Mouse (Mus musculus) adrenal gland (tissue): ENCODE data around the gene Sept9.

Experiments
- intact Hi-C: fragments of 180-260 bp; cut with DNase I; formaldehyde crosslinking; loops from one replicate; pipeline ENCODE4 v1.15.1; 2025

Sept9 gene

DNA sequence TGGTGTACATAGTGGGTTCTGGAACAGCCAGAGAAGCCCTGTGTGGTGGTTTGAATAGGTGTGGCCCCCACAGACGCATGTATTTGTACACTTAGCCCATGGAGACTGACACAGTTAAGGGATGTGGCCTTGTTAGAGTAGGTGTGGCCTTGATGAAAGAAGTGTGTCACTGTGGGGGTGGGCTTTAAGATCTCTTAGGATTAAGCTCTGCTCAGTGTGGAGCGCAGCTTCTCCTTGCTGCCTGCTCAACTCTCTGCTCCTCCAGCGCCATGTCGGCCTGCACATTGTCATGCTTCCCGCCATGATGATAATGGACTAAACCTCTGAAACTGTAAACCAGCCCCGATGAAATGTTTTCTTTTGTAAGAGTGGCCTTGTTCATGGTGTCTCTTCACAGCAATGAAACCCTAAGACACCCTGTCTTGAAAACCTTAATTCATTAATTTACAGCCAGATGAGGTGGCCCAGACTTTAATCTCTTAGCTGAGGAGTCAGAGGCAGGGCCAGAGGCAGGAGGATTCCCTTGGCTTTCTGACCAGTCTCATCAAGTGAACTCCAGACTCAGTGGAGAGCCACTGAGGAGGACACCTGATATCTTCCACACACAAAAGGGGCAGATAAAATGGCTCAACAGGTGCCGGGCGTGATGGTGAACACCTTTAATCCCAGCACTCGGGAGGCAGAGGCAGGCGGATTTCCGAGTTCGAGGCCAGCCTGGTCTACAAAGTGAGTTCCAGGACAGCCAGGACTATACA, 44.3 kb downstream of the Sept9 start:
- intact Hi-C loops = no loop called here

DNA sequence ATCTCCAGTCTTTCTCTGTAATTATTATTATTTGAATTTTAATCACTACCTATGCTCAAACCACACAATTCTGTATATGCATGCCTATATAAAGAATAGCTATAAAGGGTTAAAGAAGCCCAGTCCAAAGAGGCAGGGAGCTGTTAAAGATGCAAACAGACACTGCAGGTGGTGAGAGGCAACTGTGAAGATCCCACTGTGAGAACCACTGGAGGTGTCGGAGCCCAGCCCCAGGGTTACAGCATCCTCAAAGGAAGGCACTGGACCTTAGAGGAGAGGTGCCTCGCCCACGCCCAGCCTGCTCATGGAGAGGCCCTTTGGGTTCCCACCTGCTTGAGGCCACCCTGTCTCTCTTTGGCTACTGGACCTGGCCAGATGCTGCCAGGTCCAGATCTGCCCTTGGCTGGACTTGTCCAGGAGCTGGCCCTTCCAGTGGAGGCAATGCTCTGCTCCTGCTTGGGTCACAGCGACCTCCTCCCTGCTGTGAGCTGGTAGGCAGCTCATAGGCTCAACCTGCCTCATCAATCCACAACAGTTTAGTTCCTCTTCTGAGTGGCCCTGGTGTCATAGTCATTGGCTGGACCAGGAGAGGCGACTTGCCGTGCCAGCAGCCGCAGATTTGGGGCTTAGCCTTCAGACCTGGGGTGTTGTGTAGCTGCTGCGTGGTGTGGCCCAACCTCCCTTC, 45.7 kb downstream of the Sept9 start:
- intact Hi-C loops = no loop called here

DNA sequence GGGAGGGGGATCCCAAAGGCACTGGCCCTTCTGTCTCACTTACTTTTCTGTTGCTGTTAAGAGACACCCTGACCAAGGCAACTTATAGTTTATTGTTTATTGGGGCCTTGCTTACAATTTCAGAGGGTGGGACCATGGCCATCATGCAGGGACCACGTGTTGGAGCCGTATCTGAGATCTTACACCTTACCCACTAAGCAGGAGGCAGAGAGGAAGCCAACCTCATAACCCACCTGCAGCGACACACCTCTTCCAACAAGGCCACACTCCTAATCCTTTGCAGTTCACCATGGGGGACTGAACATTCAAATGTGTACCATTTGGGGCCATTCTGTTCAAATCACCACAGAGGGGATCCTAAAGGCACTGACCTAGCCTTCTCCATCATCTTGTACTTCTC, 46.4 kb downstream of the Sept9 start:
- intact Hi-C loops = no loop called here

DNA sequence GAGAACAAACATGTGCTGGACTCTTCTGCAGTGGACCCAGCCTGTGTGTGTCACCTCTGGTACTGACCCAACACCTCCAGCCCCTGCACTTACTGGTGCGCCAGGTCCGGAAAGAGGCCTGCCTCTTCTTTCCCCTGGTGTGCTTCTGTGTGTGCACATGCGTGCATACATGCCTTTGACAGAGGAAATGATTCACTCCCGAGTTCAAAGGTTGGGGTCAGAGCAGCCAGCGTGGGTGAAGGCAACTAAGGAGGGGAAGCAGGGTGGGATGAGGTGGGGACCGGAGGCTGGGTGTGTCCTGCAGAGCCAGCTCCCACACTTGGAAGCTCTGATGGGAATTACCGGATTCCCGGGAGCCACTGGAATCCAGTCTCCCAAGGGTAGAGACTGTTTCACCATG, 46.8 kb downstream of the Sept9 start:
- intact Hi-C loops = no loop called here

DNA sequence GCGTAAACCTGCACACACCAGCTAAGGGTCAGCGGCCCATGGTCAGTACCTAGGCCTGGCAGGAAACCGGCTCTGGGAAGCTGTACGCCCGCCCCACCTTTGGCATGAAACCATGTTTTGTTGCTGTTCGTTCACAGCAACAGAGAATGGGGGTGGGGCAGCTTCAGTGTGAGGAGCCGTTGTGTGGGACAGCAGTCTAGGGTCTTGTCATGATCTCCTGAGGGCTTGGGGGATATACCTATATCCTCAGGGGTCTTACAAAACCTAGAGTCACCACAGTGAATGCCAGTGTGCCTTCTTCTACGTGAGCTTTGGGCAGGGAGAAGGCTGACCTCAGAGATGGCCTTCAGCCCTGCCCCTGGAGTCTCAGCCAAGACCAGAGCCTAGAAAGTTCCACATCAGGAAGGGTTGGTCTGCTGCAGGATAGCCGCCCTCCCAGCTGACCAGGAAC, 47.5 kb downstream of the Sept9 start:
- intact Hi-C loops = no loop called here

DNA sequence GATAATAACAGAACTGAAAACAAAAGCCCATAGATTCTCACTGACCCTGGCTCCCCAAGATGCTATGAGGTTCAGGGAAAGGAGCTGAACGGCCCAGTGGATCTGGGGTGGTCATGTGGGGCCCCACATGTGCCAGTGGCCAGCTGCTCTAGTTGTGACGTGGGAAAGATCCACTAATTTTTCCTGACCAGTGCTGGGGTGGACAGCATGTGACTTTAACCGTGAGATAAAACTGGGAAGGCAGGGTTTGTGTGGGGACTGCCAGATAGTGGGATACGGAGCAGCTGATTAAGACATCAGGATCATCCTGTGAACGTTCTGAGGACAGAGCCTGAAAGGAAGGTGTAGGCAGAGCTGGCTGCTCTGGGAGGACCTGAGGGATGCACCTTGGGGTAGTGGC, 48.1 kb downstream of the Sept9 start:
- intact Hi-C loops = no loop called here

DNA sequence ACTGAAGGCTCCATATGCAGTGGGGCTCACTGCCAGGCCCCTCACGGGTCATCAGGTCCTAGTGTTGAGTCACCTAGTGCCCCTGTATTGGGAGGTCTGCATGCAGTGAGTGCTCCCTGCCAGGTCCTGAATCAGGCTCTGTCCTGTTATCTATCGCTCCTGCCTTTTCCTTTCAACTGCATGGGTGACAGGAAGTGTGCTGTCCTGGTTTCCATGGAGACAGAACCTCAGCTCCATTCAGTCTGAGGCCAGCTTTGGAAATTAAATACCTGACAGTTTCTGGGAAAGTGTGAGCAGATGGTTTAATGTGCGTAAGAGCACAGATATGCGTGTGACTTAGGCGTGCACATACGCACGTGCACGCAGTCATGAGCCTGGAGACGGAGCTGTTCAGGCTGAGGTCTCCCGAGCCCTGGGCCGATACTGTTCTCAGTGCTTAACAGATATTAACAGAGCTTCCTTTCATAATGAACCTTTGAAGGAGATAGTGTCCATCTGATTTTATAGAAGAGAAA, 49.3 kb downstream of the Sept9 start:
- intact Hi-C loops = no loop called here

DNA sequence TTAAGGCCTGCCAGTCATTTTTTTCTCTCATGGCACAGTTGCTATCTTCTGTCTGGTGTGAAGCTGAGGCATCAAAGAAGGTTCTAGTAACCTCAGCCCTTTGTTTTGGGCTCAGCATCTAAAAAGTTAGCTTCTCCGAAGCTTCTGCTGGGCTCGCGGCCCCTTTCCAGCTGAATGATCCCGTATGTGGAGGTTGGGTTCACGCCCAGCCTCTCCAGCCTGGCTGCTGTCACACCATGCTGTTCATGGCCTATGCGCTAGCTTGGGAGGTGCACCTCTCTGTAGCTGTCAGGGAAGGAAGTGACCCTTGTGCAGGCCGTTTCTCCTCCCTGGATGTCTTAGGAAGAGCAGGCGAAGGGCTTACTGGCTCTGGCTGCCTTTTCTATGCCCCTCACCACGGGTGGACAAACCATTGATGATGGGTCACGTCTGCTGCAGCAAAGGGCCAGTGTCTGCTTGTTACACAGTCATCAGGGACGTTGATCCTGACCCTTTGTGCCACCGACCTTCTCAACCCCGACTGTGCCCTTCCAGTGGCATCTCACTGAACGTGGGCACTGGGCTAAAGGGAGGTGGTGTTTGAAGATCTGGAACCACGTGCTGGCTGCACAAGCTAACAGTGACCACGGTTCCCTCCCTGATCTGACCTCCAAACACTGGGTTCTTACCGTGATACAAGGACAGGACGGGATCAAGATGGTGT, 50.0 kb downstream of the Sept9 start:
- intact Hi-C loops = no loop called here

DNA sequence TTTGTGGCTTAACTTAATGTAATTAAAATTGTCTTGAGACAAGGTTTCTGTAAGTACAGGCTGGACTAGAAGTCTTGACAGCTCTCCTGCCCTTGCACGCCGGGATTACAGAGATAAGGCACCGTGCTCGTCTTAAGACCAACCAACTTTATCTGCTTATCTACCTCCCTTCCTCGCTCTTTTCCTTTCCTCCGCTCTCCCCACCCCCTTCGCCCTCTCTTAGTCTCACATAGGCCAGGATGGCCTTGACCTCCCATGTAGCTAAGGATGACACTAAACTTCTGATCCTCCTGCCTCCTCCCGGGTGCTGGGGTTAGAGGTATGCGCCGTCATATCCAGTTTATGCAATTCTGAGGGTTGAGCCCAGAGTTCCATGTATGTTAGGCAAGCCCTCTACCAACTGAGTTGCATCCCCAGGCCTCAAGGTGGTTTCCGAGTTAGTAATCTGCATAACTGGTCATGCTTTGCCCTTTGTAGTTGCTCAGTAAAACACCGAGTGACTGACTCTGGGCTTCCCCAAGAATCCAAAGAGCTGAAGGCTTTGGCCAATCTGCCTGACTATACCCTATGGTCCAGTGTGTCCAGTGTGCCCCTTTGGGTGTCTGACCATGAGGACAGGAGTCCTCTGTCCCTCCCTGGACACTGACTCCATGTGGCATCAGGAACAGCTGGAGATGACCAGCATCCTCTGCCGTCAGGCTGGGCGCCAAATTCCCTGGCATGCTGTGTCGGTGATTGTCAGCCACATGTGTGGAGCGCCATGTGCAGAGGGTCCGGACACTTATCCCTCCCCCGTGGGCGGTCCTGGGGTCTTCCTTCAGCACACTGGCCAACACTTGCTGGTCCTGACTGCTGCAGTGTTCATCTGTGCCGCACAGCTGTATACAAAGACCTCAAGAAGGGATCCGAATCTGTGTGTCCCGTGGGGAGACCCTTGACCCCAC, 50.8 kb downstream of the Sept9 start:
- intact Hi-C loops = no loop called here

DNA sequence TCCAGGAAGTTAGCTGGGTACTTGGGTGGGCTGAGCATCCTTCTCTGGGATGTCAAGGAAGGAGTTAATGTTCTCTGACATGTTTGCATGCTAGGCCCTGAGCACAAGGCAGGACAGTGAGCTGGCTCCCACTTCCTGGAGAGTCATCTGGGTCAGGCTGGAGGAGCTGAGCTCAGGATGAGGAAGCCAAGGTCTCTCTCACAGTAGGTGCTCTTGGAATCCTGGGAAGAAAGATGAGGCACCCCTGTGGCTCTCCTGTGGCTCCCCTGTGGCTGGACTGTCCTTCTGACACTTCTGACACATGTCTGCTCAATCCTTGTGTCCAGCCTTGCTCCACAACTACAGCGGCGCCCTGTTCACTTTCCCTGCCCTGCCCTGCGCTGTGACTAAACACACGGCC, 52.3 kb downstream of the Sept9 start:
- intact Hi-C loops = no loop called here

DNA sequence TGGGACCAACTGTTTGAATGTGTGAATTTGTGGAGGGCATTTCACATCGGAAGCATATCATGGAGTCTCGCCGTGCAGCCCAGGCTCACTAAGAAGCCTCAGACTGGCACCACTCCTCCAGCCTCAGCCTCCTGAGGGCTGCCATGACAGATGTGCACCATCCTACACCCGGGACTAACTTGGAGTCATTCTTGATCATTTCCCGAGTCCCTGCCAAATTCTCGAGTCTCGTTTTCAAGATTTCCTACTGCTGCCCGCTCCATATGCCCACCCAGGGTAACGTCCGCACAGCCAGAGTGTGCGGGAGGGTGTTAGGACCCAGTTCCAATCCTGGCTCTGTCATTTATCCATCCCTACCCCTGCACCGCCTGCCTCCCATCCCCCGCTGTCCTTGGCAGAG, 53.4 kb downstream of the Sept9 start:
- intact Hi-C loops = no loop called here

DNA sequence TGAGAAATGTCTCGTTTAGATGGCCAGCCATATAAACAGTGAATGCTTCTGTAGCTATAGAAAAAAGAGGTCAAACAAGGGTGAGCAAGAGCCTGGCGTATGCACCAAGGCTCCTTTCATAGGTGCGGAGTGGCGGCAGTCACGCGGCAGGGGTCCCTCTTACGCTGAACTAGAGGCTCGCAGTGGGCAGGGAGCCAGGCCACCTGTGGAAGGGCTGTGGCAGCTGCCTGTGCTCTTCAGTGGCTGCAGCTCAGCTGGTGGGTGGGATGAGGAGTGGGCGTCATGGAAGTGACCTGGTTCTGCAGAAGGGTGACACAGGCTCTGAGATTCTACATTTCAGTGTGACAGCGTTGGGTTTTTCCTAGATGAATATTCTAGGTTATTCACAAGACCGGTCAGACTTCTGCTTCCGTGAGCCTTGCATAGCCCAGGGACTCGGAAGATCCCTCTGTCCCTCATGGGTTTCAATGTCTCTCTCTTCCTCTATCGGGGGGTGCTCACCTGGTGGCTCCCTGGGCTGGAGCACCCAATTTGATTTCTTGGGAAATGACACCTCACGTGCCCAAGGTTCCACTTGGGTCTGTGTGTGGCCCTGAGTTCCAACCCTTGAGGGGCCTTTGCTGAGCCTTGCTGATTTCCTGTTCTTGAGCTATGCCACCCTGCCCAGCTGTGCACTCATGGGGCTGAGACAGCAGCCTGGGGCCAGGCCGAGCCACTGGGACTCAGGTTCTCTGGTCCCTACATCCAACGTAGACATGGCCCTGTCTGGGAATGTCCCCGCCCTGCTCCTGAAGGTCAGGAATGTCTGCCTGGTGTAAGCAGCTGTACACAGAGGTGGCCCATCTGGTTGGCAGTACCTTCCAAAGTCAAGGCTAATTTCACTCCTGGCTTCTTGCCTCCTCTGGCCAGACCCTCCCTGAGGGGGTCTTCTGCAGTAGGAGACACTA, 55.0 kb downstream of the Sept9 start:
- intact Hi-C loops = no loop called here

DNA sequence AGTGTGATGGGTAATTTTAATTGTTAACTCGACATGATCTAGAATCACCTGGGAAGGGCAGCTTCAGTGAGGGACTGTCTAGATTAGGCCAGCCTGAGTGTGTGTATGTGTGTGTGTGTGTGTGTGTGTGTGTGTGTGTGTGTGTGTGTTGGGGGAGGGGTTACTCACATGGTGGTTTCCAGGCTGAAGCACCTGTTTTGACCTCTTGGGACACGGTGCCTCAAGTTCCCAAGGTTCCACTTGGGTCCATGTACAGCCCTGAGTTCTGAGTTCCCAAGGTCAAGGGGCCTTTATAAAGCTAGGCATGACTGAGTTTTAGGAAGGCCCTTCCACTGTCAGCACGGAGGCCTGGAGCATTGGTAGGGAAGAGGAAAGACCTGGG, 55.6 kb downstream of the Sept9 start:
- intact Hi-C loops = no loop called here

DNA sequence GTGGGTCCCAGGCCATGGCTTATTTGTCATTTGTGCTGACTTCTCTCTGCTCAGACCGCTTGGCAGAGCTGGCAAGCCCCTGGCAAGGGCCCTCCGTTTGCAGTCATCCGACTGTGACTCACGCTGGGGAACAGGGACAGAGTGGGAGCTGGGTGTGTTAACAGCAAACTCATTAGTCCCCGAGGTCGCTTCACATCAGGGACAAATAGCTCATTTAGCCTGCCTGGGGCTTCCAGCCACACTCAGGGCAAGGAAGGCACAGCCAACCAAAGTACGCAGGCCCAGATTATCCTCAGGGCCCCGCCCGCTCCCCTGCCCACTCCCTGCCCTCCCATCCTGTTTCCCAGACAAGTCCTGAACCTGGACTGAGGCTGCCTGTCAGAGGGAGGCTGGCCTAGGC, 56.6 kb downstream of the Sept9 start:
- intact Hi-C loops = no loop called here

DNA sequence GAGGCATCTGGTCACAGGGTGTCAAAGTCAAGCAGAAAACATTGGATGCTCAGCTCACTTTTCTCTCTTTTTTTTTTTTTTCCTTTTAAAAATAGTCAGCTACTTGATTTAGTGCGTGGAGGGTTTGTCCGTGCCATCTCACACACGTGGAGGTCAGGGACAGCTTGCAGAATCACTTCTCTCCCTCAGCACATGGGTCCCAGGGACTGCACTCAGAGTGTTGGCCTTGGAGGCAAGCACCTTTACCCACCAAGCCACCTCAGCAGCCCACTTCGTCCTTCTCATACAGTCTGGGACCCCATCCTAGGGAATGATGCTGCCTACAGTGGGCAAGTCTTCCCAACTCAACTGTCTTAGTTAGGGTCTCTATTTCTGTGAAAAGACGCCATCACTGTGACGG, 57.4 kb downstream of the Sept9 start:
- intact Hi-C loops = no loop called here

DNA sequence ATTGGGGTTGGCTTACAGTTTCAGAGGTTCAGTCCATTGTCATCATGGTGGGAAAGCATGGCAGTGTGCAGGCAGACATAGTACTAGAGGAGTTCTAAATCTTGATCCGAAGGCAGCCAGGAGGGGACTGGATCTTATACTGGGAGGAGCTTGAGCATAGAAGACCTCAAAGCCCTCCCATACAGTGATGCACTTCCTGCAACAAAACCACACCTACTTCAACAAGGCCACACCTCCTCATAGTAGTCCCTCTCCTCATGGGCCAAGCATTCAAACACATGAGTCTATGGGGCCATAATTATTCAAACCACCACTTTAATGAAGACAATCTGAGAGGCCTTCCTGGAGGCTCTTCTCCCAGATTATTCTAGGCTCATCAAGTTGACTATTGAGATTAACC, 57.8 kb downstream of the Sept9 start:
- intact Hi-C loops = no loop called here

DNA sequence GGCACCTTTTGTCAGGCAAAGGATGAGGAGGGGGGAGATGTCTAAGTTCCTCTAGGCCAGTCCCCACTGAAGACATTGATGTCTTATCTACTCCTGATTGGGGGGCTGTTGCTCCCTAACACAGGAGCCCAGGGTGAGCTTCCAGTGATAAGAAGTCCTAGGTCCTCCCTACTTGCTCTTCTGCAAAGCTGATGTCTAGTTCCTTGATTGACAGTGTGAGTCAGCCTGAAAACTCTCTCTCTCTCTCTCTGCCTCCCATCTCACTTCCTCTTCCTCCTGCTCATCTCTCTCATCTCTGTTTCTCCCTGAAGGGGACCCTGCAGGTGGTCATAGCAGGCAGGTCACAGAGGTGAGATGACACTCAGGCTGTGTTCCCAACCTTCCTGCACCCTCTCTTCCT, 58.4 kb downstream of the Sept9 start:
- intact Hi-C loops = no loop called here

DNA sequence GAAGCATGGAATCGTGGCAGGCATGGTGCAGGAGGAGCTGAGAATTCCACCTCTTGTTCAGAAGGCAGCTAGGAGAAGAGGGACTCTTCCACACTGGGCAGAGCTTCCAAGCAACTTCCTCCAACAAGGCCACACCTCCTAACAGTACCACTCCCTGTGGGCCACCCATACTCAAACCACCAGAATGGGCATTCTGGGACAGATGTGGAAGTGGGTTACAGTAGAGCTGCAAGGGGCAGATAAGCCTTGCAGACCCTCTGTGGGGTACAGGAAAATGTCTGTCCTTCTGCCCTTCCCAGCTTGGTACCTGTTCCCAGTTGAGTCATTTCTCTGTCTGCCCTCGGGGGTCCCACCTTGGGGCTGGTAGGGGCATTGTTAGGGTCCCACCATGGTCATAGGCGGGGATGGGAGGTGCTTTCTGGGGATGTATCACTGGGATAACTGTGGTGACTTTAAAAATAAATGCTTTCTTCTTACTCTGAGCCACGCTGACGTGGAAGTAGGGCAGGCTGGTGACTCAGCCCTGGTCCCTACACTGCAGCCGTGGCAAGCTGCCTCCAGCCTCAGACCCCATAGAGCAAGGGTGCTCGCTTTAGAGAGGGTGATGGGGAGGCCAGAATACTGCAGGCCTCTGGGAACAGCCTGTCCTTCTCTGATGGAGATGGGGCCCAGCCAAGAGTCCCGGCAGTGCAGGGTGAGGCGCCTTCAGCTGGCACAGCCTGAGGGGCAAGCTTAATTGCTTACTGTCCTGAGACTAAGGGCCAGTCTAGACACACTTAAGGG, 59.9 kb downstream of the Sept9 start:
- intact Hi-C loops = no loop called here

DNA sequence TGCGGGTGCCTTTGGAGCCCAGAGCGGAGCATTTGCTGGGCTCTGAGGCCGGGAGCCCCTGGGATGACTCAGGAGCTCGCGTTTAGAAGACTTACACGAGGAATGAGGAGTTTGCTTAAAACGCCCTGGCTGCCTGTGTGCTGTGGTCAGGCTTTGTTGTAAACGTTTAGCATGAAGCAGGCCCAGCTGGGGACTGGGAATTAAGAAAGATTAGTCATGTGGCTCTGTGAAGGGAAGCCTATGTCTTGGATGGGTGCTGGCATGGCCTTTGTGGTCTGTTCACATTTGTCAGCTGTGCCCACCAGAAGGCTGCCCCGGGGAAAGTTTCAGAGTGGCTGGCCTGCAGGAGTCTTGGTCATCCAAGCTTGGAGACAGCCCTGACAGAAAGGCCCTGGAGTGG, 61.2 kb downstream of the Sept9 start:
- intact Hi-C loops = no loop called here
